Mouse (Mus musculus) left cerebral cortex, postnatal 36 days (tissue): ENCODE measurements around the gene Lpar3. TPM values are rescaled to one million over a fixed set of nuclear protein-coding genes. Genes with fewer than 3 reads are reported as not detected.

ENCODE experiments used
- DNase-seq, 2 experiments: peaks; one replicate each; pipeline ENCODE4 v3.0.0; 2021 to 2022; ENCODE audit warnings: low spot score in 2 of 2, mixed read lengths in 1 of 2
- intact Hi-C: fragments of 180-260 bp; cut with DNase I; formaldehyde crosslinking; loops from one replicate; pipeline ENCODE4 v1.15.1; 2025
- total RNA-seq, 2 experiments: library from RNA; stranded (reverse); gene quantifications; 2 replicates each; pipeline ENCODE4 v1.2.3; 2021

Lpar3 gene
- total RNA-seq, 2 experiments from 2014 or later = 0.32 to 0.68 TPM

DNA sequence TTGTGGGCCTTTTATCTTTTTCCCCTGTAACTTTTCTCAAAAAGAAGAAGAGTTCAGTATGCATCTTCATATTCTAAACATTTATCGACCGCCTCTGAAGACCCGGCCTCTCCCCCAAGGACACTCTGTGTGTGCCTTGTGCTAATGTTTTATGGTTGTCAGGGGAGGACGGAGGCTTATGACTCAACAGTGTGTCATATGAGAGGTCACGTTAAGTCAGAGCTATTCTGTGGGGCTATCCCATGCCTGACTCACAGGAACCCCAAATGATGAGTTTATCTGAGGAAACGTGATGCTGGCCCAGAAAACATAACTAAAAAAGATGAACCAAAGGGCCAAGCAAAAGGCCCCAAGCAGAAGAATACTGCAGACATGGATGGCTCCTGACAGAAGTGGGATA is 31.0 kb downstream of the Lpar3 start:
- intact Hi-C loops = no loop called here
- DNase-seq = no peak

DNA sequence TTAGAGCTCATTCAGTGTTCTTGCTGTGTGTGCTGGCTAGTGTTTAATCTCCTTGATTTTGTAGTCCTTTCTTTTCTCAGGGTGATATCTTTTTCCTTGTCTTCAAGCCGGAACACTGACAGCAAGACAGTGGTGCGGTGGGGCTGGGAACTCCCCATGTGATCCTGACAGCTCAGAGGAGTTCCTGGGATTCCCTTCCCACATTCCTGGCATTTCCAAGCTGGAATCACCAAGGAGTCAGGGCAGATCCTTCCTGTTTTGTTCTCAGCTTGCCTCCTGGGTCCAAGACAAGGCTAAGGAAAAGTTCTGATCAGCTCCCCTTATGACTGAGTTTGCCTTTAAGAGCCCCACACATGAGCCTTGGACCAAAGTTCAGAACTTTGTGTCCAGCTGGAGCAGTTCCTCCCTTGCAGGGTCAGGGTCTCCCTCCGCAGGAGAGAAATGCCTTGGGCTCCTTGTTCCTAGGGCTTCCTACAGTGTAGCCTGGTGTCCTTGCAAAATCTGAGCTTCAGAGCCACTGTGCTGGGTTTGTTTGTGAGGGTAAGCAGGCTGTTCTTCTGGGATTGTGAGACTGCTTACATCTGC is 33.1 kb downstream of the Lpar3 start:
- intact Hi-C loops = no loop called here
- DNase-seq = no peak

DNA sequence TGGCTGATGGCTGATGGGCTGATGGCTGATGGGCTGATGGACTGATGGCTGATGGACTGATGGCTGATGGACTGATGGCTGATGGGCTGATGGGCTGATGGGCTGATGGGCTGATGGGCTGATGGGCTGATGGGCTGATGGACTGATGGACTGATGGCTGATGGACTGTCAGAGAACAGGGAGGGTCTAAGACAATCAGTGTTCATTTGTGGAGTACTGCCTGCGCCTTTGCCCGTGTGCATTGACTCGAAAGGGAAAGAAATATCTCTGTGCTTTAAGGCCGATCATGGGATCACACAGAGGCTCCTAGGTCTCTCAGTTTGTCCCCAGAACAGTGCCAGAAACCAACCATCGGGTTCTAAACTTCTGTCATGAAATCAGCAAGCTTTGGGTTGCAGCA is 34.4 kb downstream of the Lpar3 start:
- no peak for DNase-seq
- intact Hi-C loops = no loop called here

DNA sequence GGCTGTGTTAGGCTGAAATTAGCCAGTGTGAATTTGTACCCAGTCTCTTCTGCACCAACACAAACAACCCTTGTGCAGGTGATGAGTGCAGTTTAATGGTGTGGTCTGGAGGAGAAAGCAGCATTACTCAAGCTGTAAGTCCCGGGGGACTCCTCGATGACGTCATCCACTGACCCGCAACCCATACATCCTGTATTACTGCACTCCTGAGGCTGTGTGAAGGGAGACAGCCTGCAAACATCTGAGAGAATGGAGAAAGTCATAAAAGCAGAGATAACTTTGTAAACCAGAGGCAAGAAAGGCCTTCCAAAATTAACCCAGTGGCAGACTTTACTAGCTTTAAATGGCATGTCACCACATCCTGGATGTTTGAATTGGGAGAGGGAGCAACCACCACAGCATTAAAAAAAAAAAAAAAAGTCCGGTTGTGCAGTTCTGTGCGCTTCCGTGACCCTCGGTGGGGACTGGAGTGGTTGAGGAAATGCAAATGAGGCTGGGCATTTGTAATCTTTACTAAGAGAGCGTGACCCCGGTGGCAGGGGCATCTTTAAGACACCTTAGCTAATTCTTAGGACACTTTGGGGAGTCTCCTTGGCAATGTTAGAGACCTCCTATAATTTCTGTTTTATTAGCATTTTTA is 36.8 kb downstream of the Lpar3 start:
- intact Hi-C loops = no loop called here
- DNase-seq = no peak

DNA sequence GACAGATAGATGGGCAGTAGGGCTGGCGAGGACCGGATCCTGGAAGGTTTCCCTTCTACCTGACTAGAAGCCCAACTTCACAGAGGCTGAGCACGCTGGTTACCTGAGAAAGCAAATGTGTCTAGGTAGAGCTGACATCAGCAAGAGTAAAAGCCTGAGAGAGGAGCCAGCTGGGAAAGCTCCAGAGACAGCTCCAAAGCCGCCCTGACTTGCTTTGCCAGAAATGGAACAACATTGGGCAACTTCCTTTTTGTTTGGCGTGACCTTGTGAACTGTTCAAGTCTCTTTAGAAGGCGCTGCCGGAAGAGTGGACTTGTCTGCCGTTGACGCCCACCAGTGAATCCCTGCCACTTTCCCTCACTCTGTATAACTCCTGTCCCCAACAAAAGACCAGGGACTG is 39.4 kb downstream of the Lpar3 start:
- DNase-seq = no peak
- intact Hi-C loops = no loop called here

DNA sequence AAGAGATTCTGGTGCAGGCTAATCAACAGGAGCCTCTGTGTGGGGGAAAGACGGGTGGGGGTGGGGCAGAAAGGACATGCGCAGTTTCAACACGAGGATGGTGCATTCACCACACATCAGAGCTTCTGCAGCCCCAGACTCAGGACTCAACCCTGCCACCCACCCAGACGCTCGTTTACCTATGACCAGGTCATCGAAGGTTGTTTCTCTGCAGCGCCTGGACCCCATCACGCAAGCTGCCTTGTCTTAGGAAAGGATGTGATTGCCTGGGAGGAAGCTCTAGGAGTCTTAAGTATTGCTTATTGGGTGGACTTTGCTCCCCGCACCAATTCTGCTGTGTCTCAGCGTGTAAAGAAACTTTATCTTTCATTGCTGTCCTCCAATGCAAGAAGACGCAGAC is 40.1 kb downstream of the Lpar3 start:
- intact Hi-C loops = no loop called here
- no peak for DNase-seq

DNA sequence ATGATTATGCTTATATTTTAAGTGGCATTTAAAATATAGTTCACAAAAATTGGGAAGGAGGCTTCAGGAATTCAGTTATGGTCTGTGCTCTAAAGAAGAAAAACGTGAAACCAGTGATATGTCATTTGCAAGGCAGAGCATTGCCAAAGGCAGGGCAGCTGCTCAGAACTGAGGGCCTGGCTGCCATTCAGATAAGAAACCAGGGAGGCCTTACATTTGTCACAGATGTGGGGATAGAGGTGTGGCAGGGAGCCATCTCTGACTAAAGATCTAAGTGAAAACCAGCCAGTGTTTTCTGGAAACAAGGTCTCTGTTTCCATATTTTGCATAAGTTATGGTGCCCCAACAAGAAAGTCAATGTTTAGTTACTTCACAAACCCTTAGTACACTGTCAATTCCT is 41.8 kb downstream of the Lpar3 start:
- intact Hi-C loops = no loop called here
- DNase-seq = no peak

DNA sequence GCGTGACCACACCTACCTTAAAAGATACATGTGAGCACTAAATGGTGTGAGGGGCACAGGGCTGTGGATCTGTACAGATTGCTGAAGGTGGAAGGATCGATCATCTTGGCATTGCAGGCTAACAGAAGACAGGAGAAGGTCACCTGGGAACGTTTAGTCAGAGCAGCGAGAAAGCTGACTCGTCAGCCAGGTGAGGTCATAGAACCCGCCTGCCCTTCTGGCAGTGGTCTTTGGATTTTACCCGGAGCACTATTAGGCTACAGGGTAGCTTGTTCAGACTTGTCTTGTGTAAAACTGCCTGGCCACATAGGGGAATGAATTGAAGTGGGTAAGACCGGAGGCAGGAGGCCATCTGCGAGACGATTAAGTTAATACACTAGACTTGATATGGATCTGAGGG is 43.4 kb downstream of the Lpar3 start:
- DNase-seq = no peak
- intact Hi-C loops = no loop called here

DNA sequence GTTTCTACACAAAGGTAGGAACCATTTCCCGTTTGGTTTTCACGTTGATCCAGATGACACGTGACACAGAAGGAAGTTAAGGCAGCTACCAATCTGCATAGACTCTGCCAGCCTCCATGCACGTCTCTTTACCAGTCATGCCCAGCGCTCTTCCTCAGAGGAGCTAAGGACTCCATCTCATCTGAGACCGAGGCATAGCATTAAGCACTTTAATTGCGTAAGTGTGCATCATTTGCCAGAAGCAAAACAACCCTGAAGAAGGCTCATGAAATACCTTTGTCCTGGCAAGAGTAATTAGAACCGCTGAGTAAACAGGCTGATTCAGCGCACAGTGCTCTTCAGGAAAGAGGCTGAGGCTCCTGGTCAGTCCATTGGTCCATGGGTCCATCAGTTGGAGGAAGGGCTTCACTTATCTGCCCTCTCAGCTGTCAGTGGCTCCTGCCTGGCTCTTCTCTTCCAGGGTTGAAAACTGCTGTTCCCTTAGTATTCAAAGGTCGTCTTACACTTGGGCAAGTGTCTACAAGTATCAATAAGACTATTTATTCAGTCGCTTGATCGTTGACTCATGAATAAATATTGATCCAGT is 44.9 kb downstream of the Lpar3 start:
- no peak for DNase-seq
- intact Hi-C loops = no loop called here

DNA sequence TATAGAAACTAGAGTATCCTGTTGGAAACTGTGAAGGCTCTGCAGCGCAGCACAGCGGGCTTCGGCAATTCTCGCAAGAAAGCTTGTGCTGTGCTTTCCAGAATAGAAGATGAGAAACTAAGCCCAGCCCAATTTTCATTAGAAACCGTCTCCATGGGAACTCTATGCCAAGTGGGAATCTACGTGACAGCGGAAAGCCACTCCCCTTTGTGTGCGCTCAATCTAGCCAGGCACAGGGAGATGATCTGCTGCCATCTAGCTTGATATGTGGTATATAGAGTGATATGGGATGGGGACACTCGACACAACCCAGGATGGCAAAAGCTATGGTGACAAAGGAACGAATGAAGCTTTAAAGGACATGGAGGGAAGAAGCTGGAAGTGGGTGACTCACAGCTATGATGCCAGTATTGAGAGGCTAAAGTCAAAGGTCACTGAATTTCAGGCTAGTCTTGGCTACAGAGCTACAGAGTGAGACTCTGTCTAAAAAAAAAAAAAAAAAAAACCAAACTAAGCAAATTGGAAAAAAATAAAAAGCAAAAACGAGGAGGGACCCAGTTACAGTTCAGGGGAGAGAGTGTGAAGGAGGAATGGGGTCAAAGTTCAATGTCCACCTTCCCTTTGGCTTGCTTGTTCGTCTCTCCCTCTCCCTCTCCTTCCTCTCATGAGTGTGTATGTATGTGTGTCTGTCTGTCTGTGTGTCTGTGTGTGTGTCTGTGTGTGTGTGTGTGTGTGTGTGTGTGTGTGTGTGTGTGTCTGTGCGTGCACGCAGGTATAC is 47.5 kb downstream of the Lpar3 start:
- DNase-seq = peak; percentile 14 to 21
- intact Hi-C loops = no loop called here

DNA sequence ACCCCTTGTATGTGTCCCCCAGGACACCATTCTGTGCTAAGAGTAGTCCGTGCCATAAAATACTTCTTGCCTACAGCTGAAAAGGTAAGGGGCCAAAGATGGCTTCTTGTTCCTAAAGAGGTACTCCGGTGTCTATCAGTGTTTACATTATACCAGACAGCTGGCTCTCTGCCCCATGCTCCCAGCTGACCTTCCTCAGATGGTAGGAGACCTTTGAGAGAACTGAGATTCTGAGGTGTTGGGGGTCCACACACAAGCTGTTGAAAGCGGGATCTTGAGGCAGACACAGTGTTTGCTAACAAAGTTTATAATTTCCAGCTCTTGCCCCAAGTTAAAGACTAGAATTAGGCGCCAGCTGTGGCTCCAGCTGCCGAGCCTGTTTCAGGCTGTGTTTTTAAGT is 53.7 kb downstream of the Lpar3 start:
- intact Hi-C loops = no loop called here
- DNase-seq = no peak

DNA sequence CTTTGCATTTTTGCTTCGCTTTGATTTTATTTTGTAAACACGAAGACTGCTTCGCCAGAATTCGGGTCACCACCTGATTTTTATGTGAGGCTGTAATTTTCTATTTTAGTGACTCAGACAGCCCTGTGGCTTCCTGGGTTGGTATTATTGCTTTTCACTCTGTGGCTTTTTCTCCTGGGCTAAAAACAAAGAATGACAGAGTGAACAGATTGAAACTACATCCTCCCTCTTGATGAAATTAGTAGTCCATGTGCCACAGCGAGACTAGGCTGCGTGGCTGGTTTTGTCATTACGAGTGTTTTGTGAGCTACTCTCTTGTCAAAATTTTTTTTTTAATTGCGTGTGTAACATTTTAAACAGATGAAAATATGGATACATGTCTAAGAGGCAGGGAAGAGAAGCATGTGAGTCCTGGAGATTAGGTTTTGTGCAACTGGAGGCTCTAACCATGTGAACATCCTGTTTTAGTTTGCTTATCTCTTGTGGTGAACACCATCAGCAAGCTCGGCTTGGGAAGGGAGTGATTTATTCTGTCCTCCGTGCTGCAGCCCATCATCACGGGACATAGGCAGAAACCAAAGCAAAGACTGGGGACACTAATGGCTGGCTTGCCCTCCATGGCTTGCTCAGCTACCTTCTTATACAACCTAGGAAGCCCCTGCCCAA is 54.7 kb downstream of the Lpar3 start:
- intact Hi-C loops = no loop called here
- no peak for DNase-seq

DNA sequence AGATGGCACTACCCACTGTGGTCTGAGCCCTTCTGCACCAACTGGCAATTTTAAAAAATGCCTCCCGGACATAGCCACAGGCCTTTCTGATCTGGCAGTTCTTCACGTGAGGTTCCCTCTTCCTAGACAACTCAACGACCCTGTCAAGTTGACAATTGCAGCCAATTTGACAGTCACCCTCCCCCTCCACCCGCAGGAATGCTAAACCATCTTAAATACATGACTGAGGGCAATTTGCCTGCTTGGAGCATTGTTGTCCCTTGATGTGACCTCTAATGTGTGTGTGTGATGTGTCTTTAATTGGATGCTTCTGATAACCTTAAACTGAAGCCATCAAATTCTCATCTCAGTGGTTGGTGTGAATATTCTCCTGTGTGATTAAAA is 55.3 kb downstream of the Lpar3 start:
- intact Hi-C loops = no loop called here
- DNase-seq = no peak

DNA sequence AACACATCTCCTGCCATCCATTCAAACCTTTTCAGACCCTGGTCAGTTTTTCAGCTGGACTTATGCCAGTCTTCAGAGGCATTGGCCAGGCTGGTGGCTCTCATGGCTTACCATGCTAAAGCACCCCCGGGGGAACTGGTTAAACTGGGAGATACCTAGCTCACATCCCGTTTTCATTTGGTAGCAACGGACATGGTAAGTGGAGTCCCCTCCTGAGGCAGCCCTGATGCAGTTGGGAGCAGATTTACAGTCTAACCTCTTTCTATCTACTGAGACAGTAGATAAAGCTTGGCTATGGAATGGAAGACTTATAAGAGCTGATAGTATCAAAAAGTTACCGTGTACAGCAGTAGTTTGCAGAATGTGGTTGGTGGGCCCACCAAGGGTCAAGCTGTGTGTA is 56.2 kb downstream of the Lpar3 start:
- DNase-seq = no peak
- intact Hi-C loops = no loop called here

DNA sequence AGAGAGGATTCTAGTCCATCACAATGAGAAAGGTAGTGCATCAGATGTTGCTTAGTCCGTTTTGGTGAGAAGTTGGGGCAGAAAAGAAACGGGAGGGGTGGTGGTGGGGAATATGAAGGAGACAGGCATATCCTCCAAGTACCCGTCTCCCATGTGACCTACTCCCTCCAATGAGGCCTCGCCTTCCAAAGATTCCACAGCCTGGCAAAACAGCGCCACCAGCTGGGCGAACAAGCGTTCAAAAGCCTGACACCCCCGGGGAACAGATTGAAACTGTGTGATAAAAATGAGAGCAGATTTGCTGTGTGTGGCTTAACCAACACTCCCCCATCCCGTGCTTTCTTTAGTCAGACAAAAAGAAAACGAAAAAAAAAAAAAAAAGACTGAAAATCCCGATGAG is 56.7 kb downstream of the Lpar3 start:
- intact Hi-C loops = no loop called here

DNA sequence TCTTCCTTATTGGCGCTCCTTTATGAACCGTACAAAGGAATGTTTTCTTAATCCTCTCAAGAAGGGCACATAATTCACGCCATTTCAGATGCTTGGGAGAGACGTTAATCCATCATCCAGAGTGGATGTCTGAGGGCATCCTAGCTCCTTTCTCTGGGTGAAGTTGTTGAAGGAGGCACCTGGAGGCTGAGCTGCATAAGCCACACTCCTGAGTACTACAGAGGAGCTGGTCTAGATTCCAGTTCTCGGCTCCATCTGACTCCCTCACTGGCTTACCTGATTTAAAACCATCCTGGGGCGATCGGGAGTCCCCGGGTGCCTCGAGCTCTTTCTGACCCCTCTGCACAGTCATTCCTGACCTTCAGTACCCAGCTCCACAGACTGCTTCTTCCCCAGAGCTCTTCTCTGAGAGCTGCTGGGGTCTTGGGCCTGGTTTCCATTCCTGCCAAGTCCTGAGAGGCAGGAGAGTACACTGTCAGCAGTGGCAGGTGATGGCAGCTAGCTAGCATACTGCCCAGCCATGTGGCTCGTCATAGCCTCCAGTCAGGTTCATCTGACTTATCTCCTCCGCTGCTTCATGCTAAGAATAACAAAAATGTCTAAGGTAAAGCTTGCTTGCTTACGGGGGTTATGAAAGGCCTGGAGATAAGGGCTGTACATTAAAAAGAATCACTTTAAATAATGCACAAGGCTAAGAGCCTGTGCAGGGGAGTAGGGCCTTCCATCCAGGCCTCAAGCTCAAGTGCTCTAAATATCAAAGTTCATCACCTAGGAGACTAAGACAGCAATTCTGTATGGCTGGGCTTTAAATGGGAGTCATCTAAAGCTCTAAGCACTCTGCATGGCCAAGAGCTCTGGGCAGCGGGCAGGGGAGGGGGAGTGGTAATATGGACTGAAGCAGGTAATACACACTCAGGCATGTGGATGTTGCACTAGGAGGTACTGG is 57.7 kb downstream of the Lpar3 start:
- intact Hi-C loops = no loop called here
- DNase-seq = no peak

More for the DNA sequence above, 56.7 kb downstream of the Lpar3 start:
- peak; percentile 47 to 53 for DNase-seq

DNA sequence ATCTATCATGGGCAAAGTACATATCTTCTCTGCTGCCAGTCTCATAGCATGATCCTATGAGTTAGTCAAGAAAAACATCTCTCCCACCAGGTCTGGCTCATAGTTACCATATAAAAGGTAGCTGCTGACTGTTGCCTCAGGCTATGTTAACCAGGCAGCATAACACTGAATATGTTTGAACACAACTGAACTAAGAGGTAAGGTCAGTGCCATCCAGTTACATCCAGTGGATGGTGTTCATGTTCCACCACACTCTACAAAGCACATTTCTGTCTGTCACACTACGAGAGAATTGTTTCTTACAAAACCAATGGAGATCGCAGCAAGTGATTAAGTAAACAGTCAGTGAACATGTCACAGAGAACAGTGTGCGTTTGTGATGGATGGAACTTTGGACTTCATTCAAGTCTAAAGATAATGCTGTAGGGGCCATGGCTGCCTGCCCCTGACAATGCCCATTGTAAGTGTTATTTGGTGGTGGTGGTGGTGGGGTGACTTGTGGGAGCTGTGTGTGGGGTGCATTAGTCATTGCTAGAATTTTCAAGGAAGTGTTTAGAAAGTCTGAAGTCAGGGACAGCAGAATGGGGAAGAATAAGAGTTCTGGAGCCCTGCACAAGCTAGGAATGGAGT is 63.1 kb downstream of the Lpar3 start:
- intact Hi-C loops = no loop called here
- no peak for DNase-seq

DNA sequence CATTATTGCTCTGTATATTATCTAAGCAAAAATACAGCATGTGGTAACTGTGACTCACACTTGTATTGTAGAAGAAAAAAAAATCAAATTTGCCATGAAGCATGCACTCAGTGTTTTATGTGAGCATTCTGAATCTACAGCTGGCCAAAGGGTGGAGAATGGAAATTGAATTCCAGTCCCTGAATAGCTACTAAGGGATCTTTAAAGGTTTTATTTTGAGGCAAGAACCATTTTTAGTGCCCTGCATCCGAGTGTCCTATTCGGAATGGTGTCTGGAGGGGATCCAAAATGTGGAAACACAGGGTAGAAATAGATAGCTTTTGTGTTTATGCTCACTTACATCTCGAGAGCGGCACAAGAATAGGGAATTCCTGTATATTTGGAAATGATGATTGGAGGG is 65.4 kb downstream of the Lpar3 start:
- DNase-seq = no peak
- intact Hi-C loops = no loop called here

DNA sequence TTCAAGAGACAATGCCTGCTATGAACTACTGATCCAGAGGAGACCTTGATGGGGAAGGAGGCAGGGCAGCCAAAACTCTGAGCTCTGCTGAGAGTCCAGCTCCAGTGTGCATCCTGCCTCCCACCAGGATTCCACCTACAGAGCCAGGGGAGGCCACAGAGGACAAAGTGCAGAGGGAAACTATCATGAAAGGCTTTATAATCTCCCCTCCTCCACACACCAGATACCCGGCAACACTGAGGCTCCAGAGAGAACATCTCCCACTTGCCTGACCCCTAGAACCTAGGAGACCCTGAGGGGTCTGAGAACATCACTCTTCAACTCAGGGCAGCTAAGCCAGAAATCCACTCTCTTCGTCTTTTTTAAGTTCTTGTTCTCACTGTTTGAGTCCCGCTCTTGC is 71.2 kb downstream of the Lpar3 start:
- intact Hi-C loops = no loop called here

More for the DNA sequence above, 71.2 kb downstream of the Lpar3 start:
- DNase-seq = no peak
